In the genomic region with DNA sequence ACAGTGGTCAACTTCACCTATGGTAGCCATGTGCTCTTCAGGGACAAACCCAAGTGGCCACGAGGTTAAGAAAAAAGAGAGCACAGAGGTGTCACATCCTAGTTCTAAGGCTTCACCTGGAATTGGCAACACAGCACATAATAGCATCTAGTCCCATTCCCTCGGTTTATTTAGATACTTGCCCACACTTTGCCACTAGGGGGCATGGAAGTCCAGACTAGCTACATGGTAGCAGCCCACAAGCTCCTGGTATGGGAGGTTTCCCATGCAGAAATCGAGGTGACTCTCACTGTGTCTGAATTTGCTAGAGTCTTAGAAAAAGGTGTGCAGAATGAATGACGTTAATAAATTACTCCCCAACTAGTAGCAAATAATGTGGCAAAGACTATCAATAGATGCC, we compare ENCODE assay signal across 9 mouse cellular contexts. TPM values are rescaled to one million over a fixed set of nuclear protein-coding genes. Genes with fewer than 3 reads are reported as not detected.
DNase-seq lines count a peak whose midpoint lies in the region; ATAC-seq and TF ChIP-seq lines count a peak whose summit lies in the region.
"Had no signal": no experiment of that assay in that cellular context is flagged by ENCODE, and none has a peak within 500 bp of the region (broad histone marks: within the 10 kb centered on the region; RNA-seq: fewer than 3 reads in every experiment).

No protein-coding gene starts in this region.

- H3K27me3 ChIP-seq in Patski: no peaks in the 10 kb centered on the region
- no peaks in the 10 kb centered on the region for H3K27me3 ChIP-seq in kidney, adult 2 months (replicated peaks; ENCODE audit: control insufficient read depth, insufficient read depth, low read length)
- no peaks in the 10 kb centered on the region for H3K27me3 ChIP-seq in limb, embryonic 10.5 days (ENCODE audit: low read depth, poor library complexity, severe bottlenecking)
- no peaks in the 10 kb centered on the region for H3K27me3 ChIP-seq in midbrain, embryonic 14.5 days (ENCODE audit: control insufficient read depth, insufficient read depth, low read length)
- no peaks in the 10 kb centered on the region for H3K27me3 ChIP-seq in stomach, embryonic 14.5 days (ENCODE audit: control insufficient read depth, insufficient read depth, low read length)
- H3K27me3 ChIP-seq: embryonic facial prominence, embryonic 12.5 days had no signal

- H3K4me1 ChIP-seq in kidney, adult 2 months (ENCODE audit: control insufficient read depth, insufficient read depth, low read length): peaks cover 3% of the 10 kb centered on the region; the same call in 1 of the 2 replicates
- 0 out of 2 replicates have a peak, but pooled peaks cover 2% of the 10 kb centered on the region for H3K4me1 ChIP-seq in limb, embryonic 10.5 days
- no peaks in the 10 kb centered on the region for H3K4me1 ChIP-seq in midbrain, embryonic 14.5 days (ENCODE audit: control insufficient read depth, insufficient read depth, low read length)
- no peaks in the 10 kb centered on the region for H3K4me1 ChIP-seq in stomach, embryonic 14.5 days (ENCODE audit: control insufficient read depth, insufficient read depth, low read length)
- H3K4me1 ChIP-seq: embryonic facial prominence, embryonic 12.5 days had no signal

- WGBS in kidney, adult 2 months: 9% methylated on average over 4 of the region's 4 CpGs
- WGBS in limb, embryonic 10.5 days: 22% methylated on average over 4 of the region's 4 CpGs
- WGBS in midbrain, embryonic 14.5 days: 23% methylated on average over 4 of the region's 4 CpGs
- WGBS in stomach, embryonic 14.5 days: 16% methylated on average over 4 of the region's 4 CpGs

- no peaks in the 10 kb centered on the region for H3K36me3 ChIP-seq in kidney, adult 2 months (ENCODE audit: control insufficient read depth, insufficient read depth, low read length)
- 0 out of 2 replicates have a peak, but pooled peaks cover 2% of the 10 kb centered on the region for H3K36me3 ChIP-seq in limb, embryonic 10.5 days
- peaks cover 1% of the 10 kb centered on the region; the same call in 1 of the 2 replicates for H3K36me3 ChIP-seq in midbrain, embryonic 14.5 days (ENCODE audit: control insufficient read depth, insufficient read depth, low read length)
- no peaks in the 10 kb centered on the region for H3K36me3 ChIP-seq in stomach, embryonic 14.5 days (ENCODE audit: control insufficient read depth, insufficient read depth, low read length)
- H3K36me3 ChIP-seq: embryonic facial prominence, embryonic 12.5 days had no signal

- peak; percentile 92 for TF ChIP-seq CTCF in Patski (IDR thresholded peaks at IDR 0.05)
- TF ChIP-seq CTCF in kidney, adult 2 months (conservative IDR thresholded peaks at IDR 0.05; ENCODE audit: insufficient read depth, insufficient read length, low read depth, low read length): peak; percentile 85

- CTCF ChIA-PET in Patski (lab: Charles Lee): interaction anchor here (0.8 to 1.5 kb wide), 8 partner anchors 9 to 273 kb away, joined by 3 to 6 read pairs (median 4); a partner anchor contains a TSS

- no peaks in the 10 kb centered on the region for H3K9me3 ChIP-seq in limb, embryonic 10.5 days (replicated peaks)
- no peaks in the 10 kb centered on the region for H3K9me3 ChIP-seq in midbrain, embryonic 14.5 days (ENCODE audit: control insufficient read depth, low read length)
- H3K9me3 ChIP-seq in stomach, embryonic 14.5 days (ENCODE audit: control insufficient read depth, low read depth, low read length): no peaks in the 10 kb centered on the region
- H3K9me3 ChIP-seq: embryonic facial prominence, embryonic 12.5 days had no signal

- in situ Hi-C loops in Patski (cut with MboI; ENCODE audit: low pct_unique_long_range_greater_than_20kb): loop anchor here (5.0 to 10.0 kb wide), 2 partner anchors 267 to 394 kb away; a partner anchor contains a TSS

- H3K27ac ChIP-seq in kidney, adult 2 months (ENCODE audit: insufficient read depth, low read depth, low read length): no peak overlapping the region
- H3K27ac ChIP-seq in limb, embryonic 10.5 days: no peak overlapping the region
- H3K27ac ChIP-seq in midbrain, embryonic 14.5 days (replicated peaks; ENCODE audit: low read depth, low read length): no peak overlapping the region
- H3K27ac ChIP-seq in stomach, embryonic 14.5 days (ENCODE audit: low read length): no peak overlapping the region
- H3K27ac ChIP-seq: embryonic facial prominence, embryonic 12.5 days had no signal

- intact Hi-C loops in gastrocnemius, postnatal 14 days (cut with DNase I; ENCODE audit: low total_unique reads): no loop called here

- no peak for TF ChIP-seq POLR2A in kidney, adult 2 months (IDR thresholded peaks at IDR 0.05; ENCODE audit: low read depth, low read length)

- DNase-seq in 3T3-L1 (ENCODE audit: low read depth, low spot score) (peak; percentile 84), Patski (ENCODE audit: low read depth, low spot score) (no peak)
- peak; percentile 52 for DNase-seq in gastrocnemius, postnatal 14 days
- DNase-seq in kidney, adult 2 months: peak; percentile 85
- peak; percentile 52 for DNase-seq in limb, embryonic 10.5 days (ENCODE audit: low spot score)
- DNase-seq in midbrain, embryonic 14.5 days: peak; percentile 94

- H3K9ac ChIP-seq in midbrain, embryonic 14.5 days (replicated peaks; ENCODE audit: low read length): no peak overlapping the region
- no peak overlapping the region for H3K9ac ChIP-seq in stomach, embryonic 14.5 days (replicated peaks; ENCODE audit: low read depth, low read length)
- H3K9ac ChIP-seq: embryonic facial prominence, embryonic 12.5 days had no signal

- H3K4me3 ChIP-seq in kidney, adult 2 months (ENCODE audit: insufficient read depth, low read depth, low read length): no peak overlapping the region
- no peak overlapping the region for H3K4me3 ChIP-seq in limb, embryonic 10.5 days
- H3K4me3 ChIP-seq in midbrain, embryonic 14.5 days (replicated peaks; ENCODE audit: low read depth, low read length): no peak overlapping the region
- no peak overlapping the region for H3K4me3 ChIP-seq in stomach, embryonic 14.5 days (ENCODE audit: low read depth, low read length)
- H3K4me3 ChIP-seq: embryonic facial prominence, embryonic 12.5 days had no signal

- H3K4me2 ChIP-seq in midbrain, embryonic 14.5 days (ENCODE audit: low read length): no peak overlapping the region
- no peak overlapping the region for H3K4me2 ChIP-seq in stomach, embryonic 14.5 days (replicated peaks; ENCODE audit: low read depth, low read length)
- H3K4me2 ChIP-seq: embryonic facial prominence, embryonic 12.5 days had no signal

- no peak for ATAC-seq in Patski
- ATAC-seq in common myeloid progenitor, adult 5-6 weeks (replicated peaks; ENCODE audit: low read depth, poor library complexity, severe bottlenecking): peak; percentile 89
- ATAC-seq in midbrain, embryonic 14.5 days (ENCODE audit: low FRiP score, low TSS enrichment): no peak
- ATAC-seq in stomach, embryonic 14.5 days (ENCODE audit: insufficient number of reproducible peaks, insufficient read depth, low FRiP score, low read depth): 0 out of 2 replicates have a peak, but pooled peaks have one; percentile 42

- POLR2A ChIA-PET in Patski (lab: Charles Lee): no interaction called here

RNA-seq across cellular contexts. Expression of a gene that starts 9.9 kb away (rescaled TPM):
- polyA plus RNA-seq in Patski (2021): 19.1 TPM
- 44.3 and 56.2 TPM in 2 replicates for total RNA-seq in common myeloid progenitor, adult 5-6 weeks (2017)
- 1 to 10 TPM; 5.4 to 9.7 TPM for total RNA-seq in gastrocnemius, postnatal 14 days (2021)
- polyA plus RNA-seq in kidney, adult 2 months (2012; rRNA removed): 34.4 and 41.9 TPM in 2 replicates
- 87.7 and 104 TPM in 2 replicates for polyA plus RNA-seq in limb, embryonic 10.5 days (2016; fragmentation: Nextera tagmentation; extraction: Ambion mirVana)
- 32.0 and 32.8 TPM in 2 replicates for polyA plus RNA-seq in midbrain, embryonic 14.5 days (2014; fragmentation: Nextera tagmentation; extraction: Ambion mirVana)
- 88.5 and 113 TPM in 2 replicates for polyA plus RNA-seq in stomach, embryonic 14.5 days (2014; fragmentation: Nextera tagmentation; extraction: Ambion mirVana)

RNA-seq across cellular contexts. Expression of a gene that starts 24.3 kb away (rescaled TPM):
- polyA plus RNA-seq in Patski (2021): 77.8 TPM
- 150 and 174 TPM in 2 replicates for total RNA-seq in common myeloid progenitor, adult 5-6 weeks (2017)
- total RNA-seq in gastrocnemius, postnatal 14 days (2021): 10 to 100 TPM; 18.0 to 25.1 TPM
- 57.2 and 61.6 TPM in 2 replicates for polyA plus RNA-seq in kidney, adult 2 months (2012; rRNA removed)
- 85.7 and 97.9 TPM in 2 replicates for polyA plus RNA-seq in limb, embryonic 10.5 days (2016; fragmentation: Nextera tagmentation; extraction: Ambion mirVana)
- polyA plus RNA-seq in midbrain, embryonic 14.5 days (2014; fragmentation: Nextera tagmentation; extraction: Ambion mirVana): 133 and 135 TPM in 2 replicates
- polyA plus RNA-seq in stomach, embryonic 14.5 days (2014; fragmentation: Nextera tagmentation; extraction: Ambion mirVana): 126 and 142 TPM in 2 replicates

RNA-seq across cellular contexts. Expression of a gene that starts 24.3 kb away (rescaled TPM):
- polyA plus RNA-seq in Patski (2021): 68.3 TPM
- 2.0 and 4.2 TPM in 2 replicates for total RNA-seq in common myeloid progenitor, adult 5-6 weeks (2017)
- total RNA-seq in gastrocnemius, postnatal 14 days (2021): 10 to 100 TPM; 33.7 to 36.5 TPM
- polyA plus RNA-seq in kidney, adult 2 months (2012; rRNA removed): 33.0 and 33.3 TPM in 2 replicates
- 92.4 and 94.1 TPM in 2 replicates for polyA plus RNA-seq in limb, embryonic 10.5 days (2016; fragmentation: Nextera tagmentation; extraction: Ambion mirVana)
- 51.7 and 58.4 TPM in 2 replicates for polyA plus RNA-seq in midbrain, embryonic 14.5 days (2014; fragmentation: Nextera tagmentation; extraction: Ambion mirVana)
- 81.2 and 82.9 TPM in 2 replicates for polyA plus RNA-seq in stomach, embryonic 14.5 days (2014; fragmentation: Nextera tagmentation; extraction: Ambion mirVana)

RNA-seq across cellular contexts. Expression of a gene that starts 48.5 kb away (rescaled TPM):
- polyA plus RNA-seq in Patski (2021): 148 TPM
- total RNA-seq in common myeloid progenitor, adult 5-6 weeks (2017): 61.4 and 70.8 TPM in 2 replicates
- total RNA-seq in gastrocnemius, postnatal 14 days (2021): 100 to 1,000 TPM; 102 to 113 TPM
- polyA plus RNA-seq in kidney, adult 2 months (2012; rRNA removed): 115 and 118 TPM in 2 replicates
- polyA plus RNA-seq in limb, embryonic 10.5 days (2016; fragmentation: Nextera tagmentation; extraction: Ambion mirVana): 179 TPM in 2 replicates
- polyA plus RNA-seq in midbrain, embryonic 14.5 days (2014; fragmentation: Nextera tagmentation; extraction: Ambion mirVana): 165 and 171 TPM in 2 replicates
- polyA plus RNA-seq in stomach, embryonic 14.5 days (2014; fragmentation: Nextera tagmentation; extraction: Ambion mirVana): 131 and 135 TPM in 2 replicates

RNA-seq across cellular contexts. Expression of a gene that starts 48.5 kb away (rescaled TPM):
- 48.0 TPM for polyA plus RNA-seq in Patski (2021)
- total RNA-seq in common myeloid progenitor, adult 5-6 weeks (2017): 23.4 and 24.8 TPM in 2 replicates
- 10 to 100 TPM; 13.4 to 15.0 TPM for total RNA-seq in gastrocnemius, postnatal 14 days (2021)
- 14.0 and 15.9 TPM in 2 replicates for polyA plus RNA-seq in kidney, adult 2 months (2012; rRNA removed)
- 73.7 and 85.5 TPM in 2 replicates for polyA plus RNA-seq in limb, embryonic 10.5 days (2016; fragmentation: Nextera tagmentation; extraction: Ambion mirVana)
- polyA plus RNA-seq in midbrain, embryonic 14.5 days (2014; fragmentation: Nextera tagmentation; extraction: Ambion mirVana): 104 and 108 TPM in 2 replicates
- 52.1 and 52.9 TPM in 2 replicates for polyA plus RNA-seq in stomach, embryonic 14.5 days (2014; fragmentation: Nextera tagmentation; extraction: Ambion mirVana)

Comparison
In these comparisons a context has a peak if more than half of its experiments do, and no peak if none do; other contexts are left out.
1. ATAC-seq: peak in common myeloid progenitor, adult 5-6 weeks (single experiment) and stomach, embryonic 14.5 days (single experiment); none in Patski (single experiment) and midbrain, embryonic 14.5 days (single experiment).